Mouse (Mus musculus): ENCODE results near the gene Bpifb5. TPM values are rescaled to one million over a fixed set of nuclear protein-coding genes. Genes with fewer than 3 reads are reported as not detected.
"Not testable (repeated sequence)": the region's sequence is repeated elsewhere in the genome, so short reads cannot be mapped to it uniquely, and the experiment has no call there.

Bpifb5 gene
- total RNA-seq, 2 experiments from 2014 or later: 0.18 TPM; not detected in 1

GRCm38 (mm10) chr2:154240771-154241170 is 17.2 kb downstream of the Bpifb5 start:
- no peak for DNase-seq

GRCm38 (mm10) chr2:154242726-154243125 is 19.2 kb downstream of the Bpifb5 start:
- DNase-seq: not testable (repeated sequence)

GRCm38 (mm10) chr2:154243356-154244036 is 20.0 kb downstream of the Bpifb5 start:
- no peak for DNase-seq

GRCm38 (mm10) chr2:154245322-154245721 is 21.8 kb downstream of the Bpifb5 start:
- no peak for DNase-seq

GRCm38 (mm10) chr2:154255254-154255653 is 31.7 kb downstream of the Bpifb5 start:
- DNase-seq: not testable (repeated sequence)

- no peak for DNase-seq
Observed at GRCm38 (mm10) chr2:154255770-154256169, 32.2 kb downstream of the Bpifb5 start.

- DNase-seq: not testable (repeated sequence)
Observed at GRCm38 (mm10) chr2:154257554-154257953, 34.0 kb downstream of the Bpifb5 start, which contains the start of gene Bpifb9a. Bpifb9a (plus strand) TSS chr2:154257854.

GRCm38 (mm10) chr2:154264397-154264796 is 40.9 kb downstream of the Bpifb5 start:
- DNase-seq: not testable (repeated sequence)

Other genes with a start within 250 kb of the Bpifb5 start
- gene Bpifa6, start 248.8 kb upstream of the Bpifb5 start, total RNA-seq (2021): not detected
- under 1 TPM; 0.70 to 0.75 TPM for gene Bpifa2, start 215.5 kb upstream of the Bpifb5 start, total RNA-seq (2021)
- not detected for gene Bpifa3, start 93.4 kb upstream of the Bpifb5 start, total RNA-seq (2021)
- gene Bpifa1, start 80.9 kb upstream of the Bpifb5 start, total RNA-seq (2021): not detected
- not detected for gene Bpifa5, start 61.1 kb upstream of the Bpifb5 start, total RNA-seq (2021)
- gene Bpifb1, start 32.9 kb upstream of the Bpifb5 start, total RNA-seq (2021): not detected
- gene Bpifb9a, start 34.1 kb downstream of the Bpifb5 start, total RNA-seq (2021): not detected
- not detected for gene Bpifb9b, start 83.5 kb downstream of the Bpifb5 start, total RNA-seq (2021)
- gene Cdk5rap1, start 149.3 kb downstream of the Bpifb5 start, total RNA-seq (2021): 10 to 100 TPM; 14.4 to 19.7 TPM
- 10 to 100 TPM; 29.0 to 31.9 TPM for gene Snta1, start 184.4 kb downstream of the Bpifb5 start, total RNA-seq (2021)
- 10 to 100 TPM; 23.9 to 35.6 TPM for gene Cbfa2t2, start 212.7 kb downstream of the Bpifb5 start, total RNA-seq (2021)

Data from adrenal gland, postnatal 10 days (tissue).